Mouse (Mus musculus): ENCODE data around the gene Cldn5. TPM values are rescaled to one million over a fixed set of nuclear protein-coding genes. Genes with fewer than 3 reads are reported as not detected.

Gene Cldn5
- 9.9 and 10.1 TPM in 2 replicates for polyA plus RNA-seq (2012; rRNA removed)

DNA sequence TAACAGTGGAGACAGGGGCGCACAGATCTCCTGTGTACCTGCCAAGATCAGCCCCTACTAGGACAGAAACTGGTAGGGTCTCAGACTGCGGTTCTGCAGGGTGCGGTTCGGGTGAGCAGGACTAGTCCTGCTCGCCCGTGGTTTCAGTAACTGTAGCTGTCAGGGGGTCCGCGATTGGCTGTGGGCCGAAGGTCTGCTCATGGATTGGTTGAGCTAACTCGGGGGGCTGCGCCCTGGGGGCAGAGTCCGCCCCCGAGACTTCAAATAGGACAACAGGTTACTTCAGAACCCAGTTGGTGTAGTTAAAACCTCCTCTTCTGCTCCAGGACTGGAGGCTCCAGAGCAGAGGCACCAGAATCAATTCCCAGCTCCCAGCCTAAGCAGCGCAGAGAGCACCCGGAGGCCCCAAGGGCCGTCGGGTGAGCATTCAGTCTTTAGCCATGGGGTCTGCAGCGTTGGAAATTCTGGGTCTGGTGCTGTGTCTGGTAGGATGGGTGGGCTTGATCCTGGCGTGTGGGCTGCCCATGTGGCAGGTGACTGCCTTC lies at the start of gene Cldn5:
Cldn5 (plus strand) TSS at position 292 of the 545 bp plus-strand sequence.
- 29% methylated on average over 19 of the region's 19 CpGs for WGBS
- DNase-seq (ENCODE audit: low read depth, low spot score) = no peak

DNA sequence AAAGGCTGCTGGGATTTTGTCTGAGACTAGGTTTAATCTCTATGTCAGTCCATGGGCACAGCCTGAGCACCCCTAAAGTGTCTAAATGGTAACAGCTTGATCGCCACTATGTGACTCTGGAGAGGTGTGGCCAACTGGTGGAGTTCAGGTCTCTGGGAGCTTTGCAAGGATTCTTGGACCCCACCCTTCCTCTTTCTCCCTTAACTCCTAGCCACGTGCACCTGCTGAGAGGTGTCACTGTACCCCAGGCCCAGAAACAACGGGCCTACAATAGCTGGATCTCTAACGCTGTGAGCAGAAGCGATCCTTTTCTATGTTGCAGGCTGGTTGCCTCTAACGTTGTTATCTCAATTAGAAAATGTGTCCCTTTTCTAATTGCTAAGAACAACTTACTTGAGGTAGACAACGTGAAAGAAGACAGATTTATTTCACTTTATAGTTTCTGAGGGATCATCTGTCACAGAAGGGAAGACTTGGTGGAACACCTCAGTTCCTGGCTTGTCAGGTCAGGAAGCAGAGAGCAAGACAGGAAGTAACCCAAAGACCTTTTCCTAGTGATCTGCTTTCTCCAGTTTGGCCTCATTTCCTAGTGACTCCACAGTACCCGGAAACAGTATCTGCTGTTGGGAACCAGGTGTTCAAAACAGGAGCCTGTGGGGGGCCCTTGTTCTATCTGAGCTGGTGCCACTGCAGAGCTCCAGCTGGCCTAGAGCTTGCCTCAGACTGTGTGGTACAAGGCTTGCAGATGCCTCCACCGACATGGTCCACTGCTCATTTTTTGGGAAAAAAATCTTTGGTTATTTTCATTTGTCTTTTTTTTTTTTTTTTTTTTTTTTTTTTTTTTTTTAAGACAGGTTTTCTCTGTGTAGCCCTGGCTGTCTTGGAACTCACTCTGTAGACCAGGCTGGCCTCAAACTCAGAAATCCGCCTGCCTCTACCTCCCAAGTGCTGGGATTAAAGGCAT lies 48.8 kb upstream of the Cldn5 start:
- 77% methylated on average over 10 of the region's 10 CpGs for WGBS
- DNase-seq (ENCODE audit: low read depth, low spot score) = no peak

DNA sequence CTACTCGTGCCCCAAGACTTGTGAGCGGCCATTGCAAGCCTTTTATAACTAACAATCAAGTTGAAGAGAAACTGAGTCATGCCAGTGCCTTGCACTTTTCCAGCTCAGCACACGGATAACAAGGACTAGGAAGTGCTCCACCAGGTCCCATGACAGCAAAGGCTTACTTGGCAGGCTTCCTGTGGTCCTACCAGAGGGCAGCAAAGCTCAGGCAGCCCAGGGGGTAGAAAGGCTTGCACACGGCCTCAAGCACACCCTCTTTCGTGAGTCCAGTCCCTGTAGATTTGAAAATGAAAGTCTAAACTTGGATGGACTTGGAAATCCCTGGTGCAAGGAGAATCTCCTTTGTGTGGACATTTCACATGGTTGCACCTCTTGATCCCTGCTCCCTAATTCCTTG lies 47.5 kb upstream of the Cldn5 start:
- no peak for DNase-seq (ENCODE audit: low read depth, low spot score)
- WGBS = 77% methylated on average over 5 of the region's 5 CpGs

DNA sequence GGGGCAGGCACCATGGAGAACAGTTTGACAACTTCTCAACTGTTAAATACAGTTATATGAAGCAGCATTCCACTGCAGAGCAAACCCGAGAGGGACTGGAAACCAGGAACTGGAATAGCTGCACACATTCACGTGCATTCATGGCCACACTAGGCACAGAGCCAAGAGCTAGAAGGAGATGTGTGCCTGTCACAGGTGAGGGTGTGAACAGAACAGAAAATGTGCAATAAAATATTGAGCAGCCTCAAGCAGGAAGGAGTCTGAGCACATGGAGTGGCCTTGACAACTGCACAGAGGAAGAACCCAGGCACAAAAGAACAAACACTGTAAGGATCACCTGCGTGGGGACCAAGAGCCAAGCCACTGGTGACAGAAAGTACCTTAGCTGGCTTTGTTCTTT lies 46.0 kb upstream of the Cldn5 start:
- WGBS = 20% methylated on average over 3 of the region's 3 CpGs
- DNase-seq (ENCODE audit: low read depth, low spot score) = peak; percentile 60

DNA sequence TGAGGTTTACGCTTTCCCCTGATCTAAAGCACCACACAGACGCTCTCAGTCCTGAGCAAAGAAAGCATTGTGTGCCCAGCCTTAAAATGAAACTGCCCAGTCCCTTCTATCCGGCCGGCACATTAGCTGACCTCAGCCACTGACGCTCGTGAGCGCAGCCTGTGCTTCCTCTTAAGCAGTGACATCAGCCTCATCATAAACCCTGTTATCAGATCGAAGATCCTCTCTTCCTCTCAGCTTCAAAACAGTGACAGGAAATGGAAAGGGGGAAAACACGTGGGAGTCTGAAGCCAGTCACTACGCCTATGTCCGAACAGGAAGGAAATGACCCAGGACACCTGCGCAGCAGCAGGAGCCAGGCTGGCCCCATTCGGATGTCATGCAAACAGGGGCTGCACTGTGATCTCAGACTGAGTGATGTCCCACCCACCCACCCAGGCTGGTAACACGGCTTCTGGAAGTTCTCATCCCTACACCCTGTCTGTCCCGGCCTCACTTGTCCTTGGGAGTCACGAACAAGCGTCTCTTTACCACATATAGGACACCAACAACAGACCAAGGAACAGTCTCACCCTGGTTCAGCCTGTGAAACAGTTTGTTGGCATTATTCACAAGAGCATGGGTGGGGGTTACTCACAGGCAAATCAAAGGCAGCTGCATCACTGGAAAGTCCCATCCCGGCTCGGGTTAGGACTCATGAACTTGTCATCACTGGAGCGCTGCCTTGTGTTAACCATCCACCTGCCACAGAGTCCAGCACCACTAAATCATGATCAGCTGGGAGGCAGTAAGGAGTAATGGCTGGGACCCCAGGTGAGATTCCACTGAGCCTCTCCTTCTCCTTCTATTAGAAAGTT lies 43.3 kb upstream of the Cldn5 start:
- no peak for DNase-seq (ENCODE audit: low read depth, low spot score)
- 35% methylated on average over 20 of the region's 20 CpGs for WGBS

DNA sequence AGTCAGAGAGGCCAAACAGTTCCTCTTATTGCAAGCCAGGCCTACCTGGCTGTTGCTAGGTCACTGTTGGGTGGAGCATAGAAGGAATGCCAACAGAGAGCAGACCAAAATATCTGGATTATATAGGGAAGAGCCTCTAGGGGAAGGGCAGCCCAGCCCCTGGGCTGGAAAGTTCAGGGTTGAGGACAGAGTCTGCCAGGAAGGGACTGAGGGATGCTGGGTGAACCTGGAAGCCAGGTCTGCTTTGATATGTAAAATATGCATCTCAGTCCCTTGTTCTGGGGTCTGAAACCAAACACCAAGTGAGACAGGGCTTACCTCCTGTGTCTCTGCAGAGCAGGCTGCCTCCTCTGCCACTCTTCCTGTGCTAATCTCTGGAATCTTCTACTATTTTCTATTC lies 38.3 kb upstream of the Cldn5 start:
- DNase-seq (ENCODE audit: low read depth, low spot score) = no peak

DNA sequence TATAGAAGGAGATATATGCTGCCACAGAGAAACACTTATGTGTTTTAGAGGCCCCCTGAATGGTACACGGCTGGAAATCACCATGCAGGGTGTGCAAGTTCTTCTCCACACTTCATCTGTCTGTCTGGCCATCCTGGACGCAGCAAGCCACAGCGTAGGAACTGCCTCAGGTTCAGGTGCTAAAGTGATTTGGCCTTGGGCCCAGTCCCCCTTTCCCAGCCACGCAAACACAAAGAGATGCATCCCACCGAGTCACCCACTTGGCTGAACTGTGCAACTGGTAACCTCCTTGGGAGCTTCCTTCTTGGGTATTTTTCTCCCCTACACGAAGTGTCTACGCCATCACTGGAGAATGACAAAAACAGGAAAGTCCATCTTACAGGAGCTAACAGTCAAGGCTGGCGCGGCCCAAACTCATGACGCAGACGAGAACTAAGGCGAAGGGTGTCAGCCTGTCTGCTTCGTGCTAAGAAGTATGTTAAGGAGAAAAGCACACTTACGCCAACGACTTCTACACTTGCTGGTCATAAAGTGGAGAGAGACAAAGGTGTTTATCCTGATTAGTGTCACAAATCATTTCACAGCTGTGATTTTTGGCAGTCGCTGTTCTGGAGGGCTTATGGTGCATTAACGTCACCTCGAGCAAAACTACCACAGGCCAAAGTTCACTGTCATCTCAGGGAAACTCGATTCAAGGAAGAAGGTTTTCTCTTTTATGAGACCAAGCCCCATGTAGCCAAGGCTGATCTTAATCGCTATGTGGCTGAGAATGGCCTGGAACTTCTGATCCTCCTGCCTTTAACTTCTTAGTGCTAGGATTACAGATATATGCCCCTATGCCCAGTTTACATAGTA lies 30.2 kb upstream of the Cldn5 start:
- peak; percentile 69 for DNase-seq (ENCODE audit: low read depth, low spot score)
- 32% methylated on average over 20 of the region's 20 CpGs for WGBS

DNA sequence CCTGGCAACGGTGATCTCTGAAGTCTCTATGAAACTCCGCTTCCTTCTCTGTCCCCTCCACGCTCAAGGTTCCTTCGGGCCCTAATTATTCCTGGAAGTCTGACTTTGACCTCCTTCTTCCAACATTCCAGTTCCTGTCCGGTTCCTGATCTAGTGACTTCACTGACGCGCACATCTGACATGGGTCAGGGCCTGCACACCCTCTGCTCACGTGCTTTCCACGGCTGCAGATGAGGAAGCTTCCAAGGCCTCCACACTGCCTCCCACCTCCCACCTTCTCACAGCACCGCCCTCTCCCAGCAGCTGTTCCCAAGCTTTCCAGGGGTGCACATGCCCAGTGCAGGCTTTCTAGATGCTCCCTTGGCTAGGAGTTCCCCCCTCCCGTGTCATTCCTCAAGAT lies 25.5 kb upstream of the Cldn5 start:
- WGBS = 78% methylated on average over 11 of the region's 11 CpGs
- no peak for DNase-seq (ENCODE audit: low read depth, low spot score)

DNA sequence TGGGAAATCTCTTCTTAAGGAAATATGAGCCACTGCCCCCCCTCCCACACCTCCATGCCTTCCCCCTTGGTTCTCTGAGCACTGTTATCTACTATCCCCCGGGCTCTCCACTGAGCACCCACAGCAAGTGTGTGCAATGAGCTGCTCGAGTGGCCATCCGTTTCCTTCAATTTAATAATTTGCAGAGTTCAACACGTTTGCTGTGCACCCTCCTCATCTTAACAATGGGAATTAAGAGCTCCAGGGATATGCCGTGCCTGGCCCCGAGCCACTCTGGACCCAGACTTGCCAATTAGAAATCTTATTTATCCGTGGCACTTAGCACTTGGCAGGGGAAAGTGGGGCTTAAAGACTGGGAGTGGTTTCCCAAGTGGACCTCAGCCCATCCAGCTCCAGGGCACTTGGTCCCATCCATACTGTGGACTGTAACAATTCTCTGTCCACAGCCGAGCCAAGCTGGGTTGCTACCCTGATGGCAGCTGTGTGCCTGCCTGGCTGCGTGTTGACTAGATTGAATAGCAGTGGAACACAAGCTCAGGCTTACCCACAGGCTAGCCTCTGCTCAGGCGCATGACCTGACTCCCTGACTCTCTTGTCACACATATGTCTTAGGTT lies 24.7 kb upstream of the Cldn5 start:
- WGBS = 71% methylated on average over 10 of the region's 10 CpGs

DNA sequence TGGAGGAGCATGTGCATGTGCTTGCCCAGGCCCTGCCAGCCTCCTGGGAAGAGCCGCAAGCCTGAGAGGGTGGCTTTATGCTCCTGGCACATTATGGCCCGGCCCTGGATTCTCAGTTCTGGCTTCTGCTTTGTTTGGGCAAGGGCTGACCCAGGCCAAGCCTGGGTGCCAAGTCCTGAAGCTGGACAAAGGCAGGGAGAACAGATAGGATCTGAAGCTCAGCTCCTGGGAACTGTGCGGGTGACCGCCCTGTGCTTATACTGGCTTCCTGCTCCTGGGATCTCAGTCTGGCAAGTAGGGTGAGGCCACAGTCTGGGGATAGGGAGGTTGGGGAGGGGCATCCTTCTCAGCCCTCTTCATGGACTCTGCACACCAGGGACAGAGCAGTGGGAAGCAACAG lies 14.9 kb upstream of the Cldn5 start:
- DNase-seq (ENCODE audit: low read depth, low spot score) = no peak
- WGBS = 85% methylated on average over 4 of the region's 4 CpGs

More for the DNA sequence above, 24.7 kb upstream of the Cldn5 start:
- DNase-seq (ENCODE audit: low read depth, low spot score) = no peak

DNA sequence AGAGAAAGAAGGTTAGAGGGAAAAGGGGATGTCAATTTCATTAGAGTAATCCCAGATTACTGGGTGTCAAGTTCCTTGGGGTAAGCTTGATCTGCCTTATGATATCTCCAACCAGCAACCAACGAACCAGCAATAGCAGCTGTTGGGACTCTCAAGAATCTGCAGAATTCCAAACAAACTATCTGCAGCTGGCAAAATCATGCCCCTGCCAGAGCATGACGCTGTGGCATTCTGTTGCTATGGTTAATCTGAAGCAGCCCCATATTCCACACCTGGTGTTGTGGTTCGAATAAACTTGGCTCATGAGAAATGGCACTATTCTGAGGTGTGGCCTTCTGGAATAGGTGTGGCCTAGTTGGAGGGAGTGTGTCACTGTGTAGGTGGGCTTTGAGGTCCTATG lies 13.7 kb upstream of the Cldn5 start:
- WGBS = 57% methylated on average over 3 of the region's 3 CpGs
- no peak for DNase-seq (ENCODE audit: low read depth, low spot score)

DNA sequence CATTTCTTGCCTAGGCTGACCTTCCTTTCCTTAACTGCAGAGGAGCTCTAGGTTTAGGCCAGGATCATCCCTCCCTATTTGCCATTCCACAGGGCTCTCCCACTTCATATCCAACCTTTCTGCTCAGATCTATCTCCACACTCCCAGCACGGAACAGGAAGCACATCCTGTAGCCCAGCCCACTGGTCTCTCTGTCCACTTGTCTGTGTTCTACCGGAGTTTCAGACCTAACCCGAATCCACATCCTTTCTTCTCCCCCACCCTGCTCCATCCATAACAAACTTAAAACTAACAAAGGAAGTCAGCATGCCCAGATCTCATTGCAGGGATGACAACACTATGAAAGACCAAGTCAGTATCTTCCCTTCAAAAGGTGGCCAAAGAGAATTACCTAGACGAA lies 10.3 kb upstream of the Cldn5 start:
- no peak for DNase-seq (ENCODE audit: low read depth, low spot score)
- WGBS = 70% methylated on average over 4 of the region's 4 CpGs

DNA sequence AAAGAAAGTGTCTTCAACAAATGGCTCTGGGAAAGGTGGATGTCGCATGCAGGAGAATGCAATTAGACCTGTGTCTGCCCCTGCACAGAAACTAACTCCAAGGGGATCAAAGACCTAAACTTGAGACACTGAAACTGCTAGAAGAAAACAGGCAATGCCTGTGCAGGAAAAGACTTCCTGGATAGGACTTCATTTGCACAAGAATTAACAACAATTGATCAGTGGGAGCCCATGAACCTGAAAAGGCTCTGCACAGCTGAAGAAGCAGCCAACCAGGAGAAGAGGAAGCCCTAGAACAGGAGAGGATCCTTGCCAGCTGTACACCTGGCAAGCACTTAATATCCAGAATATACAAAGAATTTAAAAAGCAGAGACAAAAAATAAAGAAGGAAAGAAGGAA lies 7.1 kb upstream of the Cldn5 start:
- DNase-seq (ENCODE audit: low read depth, low spot score) = no peak
- 83% methylated on average over 1 of the region's 1 CpGs for WGBS

DNA sequence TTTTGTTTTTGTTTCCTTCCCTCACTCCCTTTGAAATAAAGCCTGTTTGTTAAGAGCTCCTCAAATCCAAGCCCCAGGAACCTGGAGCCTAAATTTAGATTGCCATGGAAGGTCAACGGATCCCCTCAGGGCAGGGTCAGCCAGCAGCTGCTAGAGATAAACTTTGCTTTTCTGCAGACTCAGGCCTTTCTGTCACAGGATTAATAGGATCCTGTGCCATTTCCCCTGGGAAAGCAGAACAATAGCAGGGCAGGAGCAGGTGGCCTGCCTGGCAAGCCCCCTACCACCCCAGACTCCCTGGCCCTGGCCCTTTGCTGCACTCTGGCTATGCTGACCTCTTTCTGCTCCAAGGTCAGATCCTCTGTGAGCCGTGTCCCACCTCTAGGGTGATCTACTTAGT lies 2.7 kb upstream of the Cldn5 start:
- DNase-seq (ENCODE audit: low read depth, low spot score) = no peak
- 59% methylated on average over 2 of the region's 2 CpGs for WGBS

DNA sequence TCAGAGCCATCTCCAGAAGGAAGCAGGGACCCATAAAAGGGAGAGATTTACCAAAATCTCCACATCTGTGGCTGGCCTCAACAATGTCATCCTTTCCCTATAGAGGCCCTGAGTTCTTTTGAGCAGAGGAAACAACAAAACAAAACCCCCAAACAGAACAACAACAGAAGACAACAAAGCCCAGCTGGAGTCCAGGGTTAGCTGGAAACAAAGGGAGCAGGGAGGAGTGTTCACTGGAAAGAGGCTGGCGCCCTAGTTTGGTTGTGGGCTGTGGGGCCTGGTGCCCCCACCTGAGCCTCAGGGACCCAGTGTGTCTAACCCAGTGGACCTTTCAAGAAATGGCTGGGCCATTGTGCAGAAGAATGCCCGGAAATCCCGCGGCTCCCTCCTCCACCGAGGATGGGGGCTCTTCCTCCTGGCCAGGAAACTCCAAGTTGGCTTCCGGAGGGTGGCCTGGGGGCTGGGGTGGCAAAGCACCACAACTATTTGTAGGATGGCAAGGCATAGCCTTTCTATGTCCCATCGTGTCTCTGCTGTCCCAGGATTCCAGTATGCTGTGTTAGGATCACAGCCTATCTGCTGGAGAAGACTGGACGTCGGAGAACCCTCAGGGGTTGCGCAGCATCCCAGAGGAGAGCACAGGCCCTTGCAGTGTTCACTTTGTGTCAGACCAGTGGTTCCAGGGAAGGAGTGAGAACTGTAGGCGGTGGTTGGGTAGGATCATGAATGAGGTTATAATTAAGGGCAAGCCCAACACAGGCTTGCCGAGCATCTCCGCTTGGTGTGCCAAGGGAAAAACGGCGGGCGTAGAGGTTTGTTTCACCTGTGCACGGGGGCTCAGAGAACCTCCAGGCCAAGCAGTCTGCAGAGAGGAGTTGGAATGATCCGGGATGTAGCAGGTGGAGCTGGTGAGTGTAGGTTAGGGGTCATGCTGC lies 759 bp upstream of the Cldn5 start:
- WGBS = 59% methylated on average over 18 of the region's 18 CpGs
- DNase-seq (ENCODE audit: low read depth, low spot score) = no peak

DNA sequence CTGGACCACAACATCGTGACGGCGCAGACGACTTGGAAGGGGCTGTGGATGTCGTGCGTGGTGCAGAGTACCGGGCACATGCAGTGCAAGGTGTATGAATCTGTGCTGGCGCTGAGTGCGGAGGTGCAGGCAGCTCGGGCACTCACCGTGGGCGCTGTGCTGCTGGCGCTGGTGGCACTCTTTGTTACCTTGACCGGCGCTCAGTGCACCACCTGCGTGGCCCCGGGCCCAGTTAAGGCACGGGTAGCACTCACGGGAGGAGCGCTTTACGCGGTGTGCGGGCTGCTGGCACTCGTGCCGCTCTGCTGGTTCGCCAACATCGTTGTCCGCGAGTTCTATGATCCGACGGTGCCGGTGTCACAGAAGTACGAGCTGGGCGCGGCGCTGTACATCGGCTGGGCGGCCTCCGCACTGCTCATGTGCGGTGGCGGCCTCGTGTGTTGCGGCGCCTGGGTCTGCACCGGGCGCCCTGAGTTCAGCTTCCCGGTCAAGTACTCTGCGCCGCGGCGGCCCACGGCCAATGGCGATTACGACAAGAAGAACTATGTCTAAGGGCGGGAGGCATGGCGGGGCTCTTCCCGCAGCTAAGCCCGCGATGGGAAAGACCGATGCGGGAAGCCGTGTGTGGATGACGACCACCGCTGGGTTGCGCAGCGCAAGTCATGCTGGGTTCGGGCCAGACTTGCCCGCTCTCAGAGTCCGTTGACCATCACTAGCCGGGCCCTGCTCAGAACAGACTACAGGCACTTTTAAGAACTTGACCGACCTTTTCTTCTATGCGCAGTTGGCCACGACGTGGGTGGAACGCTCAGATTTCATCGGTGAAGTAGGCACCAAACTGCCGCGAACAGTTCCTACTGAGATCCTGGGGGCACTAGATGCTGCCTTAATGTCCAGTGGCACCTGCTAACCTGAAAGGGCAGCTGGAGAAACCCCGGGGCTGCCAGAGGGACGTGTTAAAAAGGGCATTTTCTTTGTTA lies 744 bp downstream of the Cldn5 start:
- WGBS = 4% methylated on average over 80 of the region's 80 CpGs
- no peak for DNase-seq (ENCODE audit: low read depth, low spot score)

DNA sequence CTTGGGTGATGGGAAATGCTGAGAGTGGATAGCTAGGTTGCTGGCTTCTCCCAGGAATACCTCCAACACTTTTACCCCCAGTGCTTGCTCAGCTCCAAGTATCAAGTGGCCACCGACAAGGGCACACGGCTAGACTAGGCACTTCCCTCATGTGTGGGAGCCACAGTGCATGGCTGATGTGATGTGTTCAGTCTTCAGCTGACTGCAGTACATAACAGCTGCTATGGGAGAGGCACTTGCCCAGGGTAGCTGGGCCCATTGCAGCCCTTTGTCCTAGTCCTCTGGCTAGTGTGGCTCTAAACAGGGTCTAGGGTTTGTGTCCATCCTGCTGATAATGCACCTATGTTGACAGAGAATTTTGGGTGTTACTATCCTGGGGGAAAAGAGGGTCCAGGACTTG lies 1.8 kb downstream of the Cldn5 start:
- WGBS = 82% methylated on average over 2 of the region's 2 CpGs
- no peak for DNase-seq (ENCODE audit: low read depth, low spot score)

Data from large intestine, adult 2 months (tissue).